Mouse (Mus musculus): ENCODE data around the gene Stk38.

GRCm38 (mm10) chr17:28984724-28985420 lies 22.9 kb downstream of the Stk38 start:
- TF ChIP-seq TAL1 (IDR thresholded peaks at IDR 0.05; ENCODE audit: low read length) = no peak
- TF ChIP-seq GATA1 (IDR thresholded peaks at IDR 0.05; ENCODE audit: low read length) = no peak
